Mouse (Mus musculus) brain, embryonic 18.5 days (tissue): ENCODE data around the gene Diras2.
A peak's percentile ranks its signal among the peaks of the same experiment; 100 is the strongest.

ENCODE experiments used
- DNase-seq: peaks from one replicate; pipeline ENCODE4 v3.0.0-alpha.2; 2012; ENCODE audit warnings: low read depth, low spot score

Gene Diras2

DNA sequence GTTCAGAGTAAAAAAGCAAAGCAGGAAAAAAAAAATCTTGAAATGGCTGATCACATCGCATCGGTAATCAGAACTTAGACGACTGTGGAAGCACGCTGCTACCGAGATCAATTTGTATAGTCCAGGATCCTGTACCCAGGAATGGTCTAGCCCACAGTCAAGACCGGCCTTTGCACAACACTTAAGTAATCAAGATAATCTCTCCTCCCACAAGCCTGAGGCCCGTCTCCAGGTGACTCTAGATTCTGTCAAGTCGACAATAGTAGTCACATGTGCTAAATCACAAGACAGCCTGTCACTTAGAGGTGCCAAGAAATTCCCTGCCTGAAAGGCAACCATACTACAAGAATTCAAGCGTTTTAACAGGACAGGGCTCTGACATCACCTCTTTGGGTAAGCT, at the start of gene Diras2:
TSS of gene Diras2 (minus strand) at position 159 of the 400 bp plus-strand sequence.
- no peak for DNase-seq

DNA sequence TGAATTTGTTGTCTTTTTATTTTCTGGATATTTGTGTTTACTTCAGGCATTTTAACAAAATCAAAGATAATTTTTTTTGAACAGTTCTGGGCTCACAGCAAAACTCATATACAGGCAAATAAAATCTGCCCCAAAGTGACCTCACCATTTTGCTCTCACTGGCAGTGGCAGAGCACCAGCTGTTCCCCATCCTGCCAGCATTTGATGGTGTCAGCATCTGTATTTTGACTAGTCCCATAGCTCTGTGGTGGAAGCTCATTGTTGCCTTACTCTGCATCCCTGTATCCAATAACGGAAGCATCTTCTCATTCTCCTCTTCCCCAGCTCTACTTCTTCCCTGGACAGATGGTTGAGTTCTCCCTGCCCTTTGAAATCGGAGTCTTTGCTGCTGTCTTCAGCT, 47.7 kb upstream of the Diras2 start:
- no peak for DNase-seq

DNA sequence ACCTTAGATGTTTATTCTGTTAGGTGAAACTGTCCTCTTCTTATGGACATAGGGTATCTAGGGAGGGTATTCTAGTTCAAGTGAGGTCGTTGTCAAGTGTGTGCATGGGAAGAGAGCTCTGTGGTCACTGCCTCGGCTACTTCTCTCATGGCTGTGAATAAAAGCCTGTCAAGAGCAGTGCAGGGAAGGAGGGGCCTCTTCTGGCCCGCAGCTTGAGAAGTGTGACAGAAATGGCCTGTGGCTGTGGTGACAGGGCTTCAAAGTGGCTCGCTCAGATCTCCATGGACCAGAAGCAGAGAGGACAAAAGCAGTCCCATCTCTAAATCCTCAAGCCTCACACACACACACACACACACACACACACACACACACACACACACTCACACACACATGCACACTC, 46.9 kb upstream of the Diras2 start:
- no peak for DNase-seq

DNA sequence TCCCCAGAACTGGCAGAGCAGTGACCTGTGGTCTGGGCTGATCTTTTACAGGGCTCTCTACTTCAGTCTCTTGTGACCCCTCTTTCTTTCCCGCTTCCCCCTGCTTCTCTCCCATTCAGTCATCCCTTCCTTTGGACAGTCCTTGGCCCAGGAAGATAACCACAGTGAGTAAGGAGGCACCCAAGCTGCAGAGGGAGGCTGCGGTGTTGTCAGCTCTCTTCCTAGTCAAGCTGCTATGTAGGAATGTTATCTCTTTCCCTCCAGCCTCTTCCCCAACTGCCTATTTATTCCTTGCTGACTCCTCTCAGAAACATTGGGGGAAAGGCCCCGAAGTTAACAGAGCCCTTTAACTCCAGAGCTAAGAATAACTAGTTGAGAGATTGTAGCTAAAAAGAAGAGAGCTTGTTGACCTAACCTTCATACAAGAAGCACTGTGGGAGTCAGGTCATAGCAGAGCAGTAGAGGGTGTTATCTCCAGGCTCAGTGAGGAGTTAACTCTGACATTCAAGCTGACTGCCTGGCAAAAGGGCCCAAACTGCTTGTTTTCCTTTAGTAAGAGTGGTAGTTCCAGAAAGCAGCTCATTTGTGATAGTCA, 46.3 kb upstream of the Diras2 start:
- no peak for DNase-seq

DNA sequence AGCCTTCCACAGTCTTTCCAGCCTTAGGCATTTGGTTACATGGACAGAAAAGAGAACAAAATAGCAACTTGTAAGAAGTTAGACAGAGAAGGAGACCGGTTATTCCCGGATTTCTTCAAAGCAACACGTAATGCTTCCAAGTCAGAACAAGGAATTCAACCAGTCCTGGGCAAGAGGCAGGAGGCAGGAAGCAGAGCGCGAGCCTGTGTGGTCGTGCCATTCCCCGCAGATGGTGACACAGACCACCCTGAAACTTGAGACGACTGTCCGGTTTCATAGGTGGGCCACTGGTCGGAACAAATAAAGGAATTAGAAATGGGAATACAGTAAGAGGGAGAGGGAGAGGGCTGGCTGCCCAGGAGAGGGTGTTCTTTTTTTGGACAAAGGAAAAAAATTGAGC, 45.8 kb upstream of the Diras2 start:
- no peak for DNase-seq

DNA sequence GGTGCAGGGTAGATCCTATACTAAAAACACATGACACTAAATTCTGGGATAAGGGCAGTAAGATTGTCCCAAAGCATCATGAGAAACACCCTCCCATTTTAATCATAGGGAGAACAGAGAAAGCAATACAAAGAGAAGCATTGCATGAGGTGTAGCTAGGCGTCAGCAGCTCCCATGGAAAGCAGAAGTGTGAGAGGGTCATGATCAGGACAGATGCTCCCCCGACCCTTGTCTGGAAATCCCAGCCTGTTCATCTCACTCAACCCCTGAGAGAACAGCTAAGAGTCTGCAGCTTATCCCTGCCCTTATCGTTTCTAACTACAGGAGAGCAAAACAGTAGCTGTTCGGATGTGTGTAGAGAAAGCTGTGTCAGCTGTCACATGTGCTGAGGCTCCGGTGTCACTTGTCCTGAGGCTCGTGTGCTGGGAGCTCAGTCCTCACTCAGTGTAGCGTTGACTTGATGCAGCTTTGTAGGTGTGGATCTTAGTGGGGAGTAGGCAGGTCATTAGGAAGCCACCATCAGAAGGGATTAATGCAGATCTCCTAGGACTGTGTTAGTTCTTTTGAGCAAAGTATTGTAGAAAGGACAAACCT, 45.0 kb upstream of the Diras2 start:
- DNase-seq = no peak

DNA sequence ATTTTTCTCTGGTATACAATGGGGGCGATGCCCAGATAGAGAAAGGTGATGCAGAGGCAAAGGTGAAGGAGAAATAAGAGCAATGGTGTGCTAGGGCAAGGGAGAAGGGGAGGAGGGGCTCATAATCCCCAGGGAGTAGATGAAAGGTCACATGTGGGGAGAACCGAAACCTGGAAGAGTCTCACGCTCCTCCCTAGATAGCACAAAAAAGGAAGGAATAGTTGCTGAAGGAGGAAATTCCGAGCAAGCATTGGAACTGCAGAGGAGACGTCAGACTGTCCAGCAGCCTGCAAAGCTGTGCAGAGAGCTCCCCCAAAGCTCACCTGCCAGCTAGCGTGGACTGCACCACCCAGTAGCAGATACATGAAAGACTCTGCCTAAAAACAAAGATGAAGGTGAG, 44.4 kb upstream of the Diras2 start:
- DNase-seq = no peak

DNA sequence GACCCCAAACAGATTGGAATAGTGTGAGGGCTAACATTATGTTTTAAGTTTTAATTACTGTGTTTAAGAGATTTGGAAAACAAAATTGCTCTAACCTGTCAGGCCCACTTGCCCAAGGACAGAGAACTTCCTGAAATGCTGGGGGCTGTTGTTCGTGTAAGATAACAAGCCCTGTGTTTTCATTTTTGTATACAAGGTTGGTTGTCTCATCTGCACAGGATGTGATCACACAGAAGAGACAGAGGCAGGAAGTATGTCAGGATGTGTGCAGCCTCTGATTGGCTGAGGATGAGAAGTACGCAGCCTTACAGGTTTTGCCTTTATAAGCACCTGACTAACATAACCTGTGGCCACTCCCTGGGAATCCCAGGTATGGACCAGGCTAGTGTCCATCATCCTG, 43.2 kb upstream of the Diras2 start:
- no peak for DNase-seq

DNA sequence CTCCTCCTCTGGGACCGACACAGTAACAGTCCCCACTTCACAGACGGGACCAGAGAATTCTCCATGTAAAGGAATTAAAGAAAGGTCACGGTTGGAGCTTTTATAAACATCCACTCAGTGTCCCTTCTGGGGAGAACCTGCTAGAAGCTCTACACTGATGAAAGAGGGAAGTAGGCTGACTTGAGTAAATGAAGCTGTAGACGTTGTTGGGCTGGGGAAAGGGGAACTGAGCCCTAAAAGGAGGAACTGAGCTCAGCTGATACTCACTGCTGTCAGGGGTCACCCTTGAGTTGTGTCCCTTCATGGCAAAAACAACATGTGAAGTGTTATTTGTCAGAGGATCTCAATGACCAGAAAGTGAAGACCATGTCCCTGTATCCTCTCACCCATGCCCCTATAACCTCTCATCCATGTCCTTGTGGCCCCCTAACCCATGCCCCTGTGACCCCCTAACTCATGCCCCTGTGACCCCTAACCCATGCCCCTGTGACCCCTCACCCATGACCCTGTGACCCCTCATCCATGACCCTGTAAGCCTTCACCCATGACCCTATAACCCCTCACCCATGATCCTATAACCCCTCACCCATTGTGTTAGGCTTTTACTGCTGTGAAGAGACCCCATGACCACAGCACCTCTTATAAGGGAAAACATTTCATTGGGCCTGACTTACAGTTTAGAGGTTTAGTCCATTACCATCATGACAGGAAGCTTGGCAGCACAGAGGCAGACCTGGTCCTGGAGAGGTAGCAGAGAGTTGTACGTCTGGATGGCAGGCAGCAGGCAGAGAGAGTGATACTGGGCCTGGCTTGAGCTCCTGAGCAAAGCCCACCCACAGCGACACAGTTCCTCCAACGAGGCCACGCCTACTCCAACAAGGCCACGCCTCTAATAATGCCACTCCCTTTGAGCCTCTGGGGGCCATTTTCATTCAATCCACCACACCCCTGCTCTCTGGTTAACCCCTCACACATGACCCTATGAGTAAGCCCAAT, 41.7 kb upstream of the Diras2 start:
- no peak for DNase-seq

DNA sequence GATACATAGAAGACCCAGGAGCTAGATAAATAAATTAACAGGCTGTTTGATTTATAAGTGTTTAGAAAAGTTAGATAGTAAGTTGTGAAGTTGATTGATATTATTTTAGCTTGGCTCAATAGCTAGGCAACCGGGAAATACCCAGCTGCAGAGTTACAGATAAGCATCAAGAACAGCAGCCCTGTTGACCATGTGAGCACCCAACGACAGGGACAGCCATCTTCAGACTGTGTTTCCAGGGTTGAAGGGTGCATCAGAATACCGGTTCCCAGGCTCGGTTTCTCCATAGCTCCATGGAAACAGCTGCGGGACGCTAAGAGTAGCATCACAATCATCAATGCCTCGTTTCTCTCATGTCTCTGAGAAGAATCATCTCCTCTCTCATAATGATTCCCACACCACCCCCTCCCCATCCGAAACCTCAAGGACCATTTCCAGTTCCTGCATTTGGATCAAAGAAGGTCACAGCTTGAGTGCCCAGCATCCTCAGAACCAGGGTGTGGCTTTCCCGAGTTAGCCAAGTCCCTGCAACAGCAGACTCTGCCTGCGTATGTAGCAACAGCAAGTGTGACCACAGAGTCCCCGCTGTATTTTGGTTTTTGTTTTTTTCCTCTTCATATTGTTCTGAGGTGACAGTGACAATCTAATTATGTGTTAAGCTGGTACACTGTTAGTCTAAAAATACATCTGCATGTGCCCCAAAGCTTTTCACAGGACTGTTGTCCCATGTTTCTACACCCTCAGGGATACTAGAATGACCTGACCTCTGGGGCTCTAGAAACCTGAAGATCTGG, 40.7 kb upstream of the Diras2 start:
- no peak for DNase-seq

DNA sequence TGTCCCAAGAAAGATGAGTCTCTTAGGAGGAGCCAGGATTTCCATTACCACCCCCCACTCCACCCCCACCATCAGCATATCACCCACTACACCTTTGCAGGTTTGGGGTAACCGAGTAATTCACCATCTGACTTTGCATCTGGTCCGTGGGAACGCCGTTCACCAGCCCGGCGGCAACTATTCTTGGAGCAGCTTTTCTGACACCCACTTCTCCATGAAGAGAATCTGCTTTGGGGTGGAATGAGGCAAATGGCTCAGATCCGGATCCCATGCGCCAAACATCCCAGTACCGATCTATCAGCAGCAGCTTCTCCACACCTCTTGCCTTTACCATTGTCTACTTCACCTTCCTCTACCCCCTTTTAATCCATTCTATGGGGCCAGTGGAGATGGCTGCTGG, 39.2 kb upstream of the Diras2 start:
- no peak for DNase-seq

DNA sequence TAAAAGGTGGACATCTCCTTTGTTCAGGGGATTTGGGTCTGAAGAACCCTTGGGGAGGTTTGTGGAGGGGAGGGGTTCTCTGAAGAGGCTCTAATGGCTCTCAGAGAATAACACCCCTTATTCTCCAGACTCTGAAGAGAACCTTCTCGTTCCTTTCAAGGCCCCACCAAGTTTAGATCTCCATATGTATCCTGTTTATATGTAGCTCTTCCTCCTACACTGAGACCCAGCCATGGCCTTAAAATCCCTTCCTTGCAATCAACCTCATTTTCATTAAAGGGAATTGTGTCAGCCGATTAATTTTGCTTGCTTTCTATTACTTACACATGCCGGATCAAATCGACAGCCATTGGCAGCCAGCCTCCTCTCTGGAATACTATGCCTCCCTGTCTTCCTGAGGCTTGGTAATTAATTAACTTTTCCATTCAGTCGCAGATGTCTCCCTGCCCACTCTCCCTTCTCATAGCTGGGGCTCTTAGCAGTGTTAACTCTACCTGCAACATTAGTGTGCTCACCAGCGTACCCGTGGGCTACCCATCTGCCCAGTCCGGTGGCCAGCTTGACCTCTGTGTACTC, 38.2 kb upstream of the Diras2 start:
- DNase-seq = no peak

DNA sequence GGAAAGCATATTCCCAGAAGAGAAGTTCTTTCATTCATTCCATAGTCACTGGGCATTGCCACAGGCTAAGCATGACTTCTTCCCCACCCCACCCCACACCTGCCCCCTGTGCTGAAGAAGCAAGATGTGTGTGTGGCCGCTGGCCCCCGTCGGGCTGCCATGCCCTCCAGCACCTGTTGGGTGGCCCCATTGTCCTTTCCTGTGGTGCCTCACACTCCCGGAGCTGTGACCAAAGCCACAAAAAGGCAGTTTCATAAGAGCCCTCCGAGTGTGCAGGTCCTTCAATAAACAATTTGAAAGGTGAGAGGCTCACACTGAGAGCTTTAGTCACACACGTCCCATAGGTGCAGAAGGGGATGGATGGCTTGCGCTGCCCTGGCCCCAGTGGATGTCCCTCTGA, 35.7 kb upstream of the Diras2 start:
- DNase-seq = no peak

DNA sequence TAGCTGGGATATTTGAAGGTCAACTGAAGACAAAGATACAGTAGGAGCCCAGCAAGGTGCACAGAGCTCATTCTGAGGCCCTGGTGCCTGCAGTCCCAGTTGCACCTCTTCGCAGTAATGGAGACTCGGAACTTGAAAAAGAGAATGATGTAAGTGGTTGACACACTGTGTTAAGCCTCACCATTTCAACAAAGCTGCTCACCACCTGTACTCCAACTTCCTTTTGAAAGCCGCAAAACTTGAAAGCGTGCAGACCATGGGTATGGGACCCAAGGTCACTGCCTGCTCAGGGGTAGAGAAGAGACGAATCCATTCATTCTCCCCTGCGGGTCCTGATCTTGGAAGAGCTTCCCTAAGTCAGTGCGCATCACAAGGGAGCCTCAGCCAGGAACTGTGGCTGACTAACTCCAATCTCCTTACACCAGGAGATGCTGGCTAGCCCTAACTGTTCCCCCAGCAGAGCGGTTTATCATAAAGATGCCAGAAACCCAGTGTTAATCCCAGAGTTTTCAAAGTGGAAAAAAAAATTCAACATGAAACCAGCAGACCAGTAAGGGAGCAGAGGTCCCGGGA, 35.2 kb upstream of the Diras2 start:
- no peak for DNase-seq

DNA sequence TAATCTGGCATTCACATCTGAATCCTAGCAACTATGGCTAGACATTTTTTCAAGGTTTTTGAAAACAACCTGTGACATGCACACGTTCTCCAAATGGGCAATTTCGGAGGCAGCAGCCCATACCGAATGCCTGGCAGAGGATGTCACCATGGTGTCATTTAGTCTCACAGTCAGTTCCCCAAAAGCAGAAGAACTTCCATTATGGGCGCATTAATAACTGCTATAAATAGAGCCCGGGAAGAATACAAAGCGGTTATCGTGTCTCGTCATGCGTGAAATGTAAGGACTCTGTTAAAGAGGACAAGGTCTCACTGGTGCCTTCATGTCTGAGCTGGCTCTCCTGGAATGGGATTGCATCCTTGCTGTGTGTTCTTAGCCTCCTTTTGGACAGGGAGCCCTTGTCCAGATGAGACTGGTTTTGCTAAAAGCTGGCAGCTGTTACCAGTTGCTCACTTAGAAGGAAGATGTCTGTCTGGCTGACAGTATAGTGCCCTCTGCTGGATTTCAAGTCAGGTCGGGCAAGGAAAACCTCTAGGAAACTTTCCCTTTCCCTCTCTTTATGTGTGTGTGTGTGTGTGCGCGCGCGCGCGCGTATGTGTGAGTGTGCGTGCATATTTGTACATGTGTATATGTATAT, 34.1 kb upstream of the Diras2 start:
- DNase-seq = no peak

DNA sequence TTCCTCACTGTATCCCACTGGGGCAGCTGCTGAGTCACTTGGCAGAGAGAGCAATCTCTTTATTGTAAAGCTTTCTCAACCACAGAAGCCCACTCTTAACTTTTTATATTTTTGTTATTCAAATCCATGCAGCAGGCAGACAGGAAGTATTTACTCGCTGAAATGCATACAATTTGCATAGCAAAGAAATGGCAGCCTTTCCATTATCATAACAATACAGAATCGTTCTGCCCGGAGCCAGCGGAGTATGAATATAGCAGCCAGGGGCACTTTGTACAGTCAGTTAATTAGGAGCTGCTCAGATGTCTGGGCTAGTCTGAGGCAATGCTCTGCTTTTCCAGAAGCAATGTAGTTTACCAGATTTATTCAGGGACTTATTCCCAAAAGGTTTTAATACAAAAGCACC, 31.1 kb upstream of the Diras2 start:
- DNase-seq = peak; percentile 51

DNA sequence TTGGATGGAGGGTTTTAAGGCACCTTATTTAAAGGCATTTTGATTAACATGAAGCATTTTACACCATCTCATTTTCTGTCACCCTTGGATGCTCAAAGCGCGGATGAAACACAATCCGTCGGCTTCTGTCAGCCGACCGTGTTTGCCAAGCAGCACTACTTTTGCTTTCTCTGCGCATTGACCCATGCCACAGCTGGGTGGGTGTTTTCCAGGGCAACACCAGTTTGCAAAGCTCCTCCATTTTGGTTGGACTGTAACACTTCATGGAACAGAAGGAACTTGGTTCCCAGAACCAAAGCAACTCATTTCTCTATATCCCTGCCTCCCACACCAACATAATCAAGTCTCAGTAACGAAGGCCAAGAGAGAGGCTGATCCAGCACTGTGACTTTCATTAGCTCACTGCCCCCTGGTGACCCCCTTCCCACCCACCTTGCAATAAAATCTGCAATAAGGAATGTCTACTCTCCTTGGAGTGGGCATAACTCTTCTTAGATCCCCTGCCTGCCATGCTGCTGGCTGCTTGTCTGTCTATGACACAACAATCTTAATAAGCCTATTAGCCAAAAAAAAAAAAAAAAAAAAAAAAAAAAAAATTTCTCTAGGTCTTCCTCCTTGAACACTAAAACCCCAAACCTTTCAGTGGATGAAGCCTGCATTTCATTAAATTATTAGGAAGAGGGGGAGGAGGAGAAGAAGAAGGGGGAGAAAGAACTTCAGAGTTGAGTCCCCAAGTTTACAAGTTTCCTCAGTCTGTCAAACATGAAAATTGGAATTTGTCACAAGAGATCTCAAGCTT, 30.5 kb upstream of the Diras2 start:
- DNase-seq = no peak

DNA sequence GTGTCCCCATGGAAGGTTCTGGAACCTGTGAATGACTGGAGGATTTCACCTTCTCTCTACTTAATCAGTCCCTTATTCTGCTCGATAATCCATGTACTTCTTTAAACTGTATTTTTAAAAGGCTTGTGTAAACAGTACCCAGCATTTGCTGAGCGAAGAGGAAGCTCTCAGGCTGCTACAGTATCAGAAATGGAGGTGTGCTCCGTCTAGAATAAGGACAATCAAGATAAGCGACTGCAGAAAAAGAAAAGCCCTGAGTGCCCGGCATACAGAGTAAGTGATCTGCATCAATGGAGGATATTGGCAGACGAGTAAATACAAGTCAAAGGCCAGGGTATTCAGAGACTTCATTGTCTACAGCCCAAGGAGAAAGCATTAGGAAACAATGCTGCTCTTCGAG, 26.3 kb upstream of the Diras2 start:
- DNase-seq = no peak

DNA sequence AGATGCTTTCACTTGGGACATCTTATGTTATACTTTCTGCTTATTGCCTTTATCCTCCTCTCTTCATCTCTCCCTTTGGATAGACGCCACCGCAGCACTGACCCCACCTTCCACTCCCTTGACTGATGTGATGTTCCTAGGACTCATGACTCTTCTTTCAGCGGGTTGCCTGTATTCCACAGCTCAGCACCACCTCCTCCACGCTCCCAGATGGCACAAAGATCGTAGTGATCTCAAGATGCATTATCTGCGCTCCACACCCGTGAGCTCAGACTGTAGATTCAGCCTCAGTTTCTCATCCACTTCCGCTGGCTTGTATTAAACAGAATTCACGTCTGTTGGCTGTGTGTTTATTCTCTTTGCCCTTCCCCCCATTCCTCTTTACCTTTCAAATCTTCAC, 23.6 kb upstream of the Diras2 start:
- DNase-seq = no peak
